Mouse (Mus musculus) MEL (cell line): ENCODE data around the gene Ildr2. TPM values are rescaled to one million over a fixed set of nuclear protein-coding genes. Genes with fewer than 3 reads are reported as not detected.

ENCODE experiments used
- DNase-seq: peaks from one replicate; pipeline ENCODE4 v3.0.0; 2011; ENCODE audit warnings: low read depth, low spot score
- H3K27ac ChIP-seq: 2 replicates; pipeline ENCODE4 v1.5.1; 2012; ENCODE audit warnings: low read depth, mild to moderate bottlenecking, control low read depth, low read length, moderate library complexity; ENCODE audit not compliant: control insufficient read depth
- H3K27me3 ChIP-seq, 2 experiments: fragments of 150-350 bp in 1 of 2; sonication (generic) in 1 of 2; 2 replicates each; pipeline ENCODE4 v1.6.1; 2012; ENCODE audit warnings: low read length in 2 of 2, mild to moderate bottlenecking in 2 of 2, improper control_type of control experiment in 1 of 2, moderate library complexity in 1 of 2; ENCODE audit not compliant: insufficient read depth in 2 of 2, control insufficient read depth in 1 of 2
- H3K36me3 ChIP-seq, 2 experiments: 2 replicates each; pipeline ENCODE4 v1.6.1; 2012 to 2014; ENCODE audit warnings: low read length in 2 of 2, improper control_type of control experiment in 1 of 2, inconsistent platforms in 1 of 2, mild to moderate bottlenecking in 1 of 2; ENCODE audit not compliant: insufficient read depth in 2 of 2, control insufficient read depth in 1 of 2
- H3K4me1 ChIP-seq, 2 experiments: fragments of 150-350 bp in 1 of 2; sonication (generic) in 1 of 2; 2 replicates each; pipeline ENCODE4 v1.6.1; 2012; ENCODE audit warnings: low read length in 2 of 2, improper control_type of control experiment in 1 of 2, mild to moderate bottlenecking in 1 of 2; ENCODE audit not compliant: insufficient read depth in 2 of 2, control insufficient read depth in 1 of 2
- H3K4me3 ChIP-seq, 2 experiments: fragments of 150-350 bp in 1 of 2; sonication (generic) in 1 of 2; 2 replicates each; pipeline ENCODE4 v1.5.1; 2012; ENCODE audit warnings: low read depth in 2 of 2, low read length in 2 of 2, mild to moderate bottlenecking in 2 of 2, moderate library complexity in 2 of 2, control low read depth in 1 of 2, improper control_type of control experiment in 1 of 2; ENCODE audit not compliant: control insufficient read depth in 1 of 2, insufficient read depth in 1 of 2
- H3K79me2 ChIP-seq: 2 replicates; pipeline ENCODE4 v1.6.1; 2012; ENCODE audit warnings: mild to moderate bottlenecking, low read length, moderate library complexity; ENCODE audit not compliant: control insufficient read depth, poor library complexity, insufficient read depth
- H3K9ac ChIP-seq: 2 replicates; pipeline ENCODE4 v1.6.1; 2012; ENCODE audit warnings: low read depth, mild to moderate bottlenecking, control low read depth, low read length, moderate library complexity; ENCODE audit not compliant: control insufficient read depth, poor library complexity, severe bottlenecking
- H3K9me3 ChIP-seq: fragments of 150-350 bp; sonication (generic); replicated peaks from 2 replicates; pipeline ENCODE4 v1.6.1; 2012; ENCODE audit warnings: mild to moderate bottlenecking, low read length, improper control_type of control experiment, moderate library complexity; ENCODE audit not compliant: insufficient read depth
- BHLHE40 ChIP-seq: IDR thresholded peaks from 2 replicates; pipeline ENCODE4 v1.6.1; 2012; ENCODE audit warnings: low read depth, mild to moderate bottlenecking, inconsistent platforms, low read length, improper control_type of control experiment, borderline replicate concordance
- ETS1 ChIP-seq: IDR thresholded peaks from 2 replicates; pipeline ENCODE4 v1.6.1; 2012; ENCODE audit warnings: low read depth, mild to moderate bottlenecking, inconsistent platforms, low read length, improper control_type of control experiment, moderate library complexity
- HCFC1 ChIP-seq: IDR thresholded peaks from 2 replicates; pipeline ENCODE4 v1.6.1; 2012; ENCODE audit warnings: low read depth, mild to moderate bottlenecking, inconsistent platforms, low read length, improper control_type of control experiment, moderate library complexity
- MAFK ChIP-seq: IDR thresholded peaks from 2 replicates; pipeline ENCODE4 v1.6.1; 2011; ENCODE audit warnings: low read depth, mild to moderate bottlenecking, low read length, improper control_type of control experiment, borderline replicate concordance
- MAX ChIP-seq: IDR thresholded peaks from 2 replicates; pipeline ENCODE4 v1.6.1; 2011; ENCODE audit warnings: low read length, improper control_type of control experiment
- MYC ChIP-seq: IDR thresholded peaks from 2 replicates; pipeline ENCODE4 v1.6.1; 2011; ENCODE audit warnings: low read depth, mild to moderate bottlenecking, low read length, improper control_type of control experiment, moderate library complexity
- NRF1 ChIP-seq: IDR thresholded peaks from 2 replicates; pipeline ENCODE4 v1.6.1; 2014; ENCODE audit warnings: low read depth, mild to moderate bottlenecking, inconsistent platforms, low read length, improper control_type of control experiment, moderate library complexity; ENCODE audit not compliant: poor library complexity, insufficient read depth, severe bottlenecking
- POLR2AphosphoS5 ChIP-seq: IDR thresholded peaks from 2 replicates; pipeline ENCODE4 v1.6.1; 2012; ENCODE audit warnings: low read depth, borderline replicate concordance, mild to moderate bottlenecking, inconsistent platforms, low read length, moderate library complexity, mixed read lengths
- RAD21 ChIP-seq: IDR thresholded peaks from 2 replicates; pipeline ENCODE4 v1.6.1; 2011; ENCODE audit warnings: mild to moderate bottlenecking, low read depth, low read length, improper control_type of control experiment
- TAL1 ChIP-seq: IDR thresholded peaks from 2 replicates; pipeline ENCODE4 v1.6.1; 2012; ENCODE audit warnings: mild to moderate bottlenecking, inconsistent platforms, low read length, moderate library complexity, mixed read lengths
- TBP ChIP-seq: IDR thresholded peaks from 2 replicates; pipeline ENCODE4 v1.8.0; 2011; ENCODE audit warnings: low read depth, low read length, improper control_type of control experiment
- USF1 ChIP-seq: IDR thresholded peaks from 2 replicates; pipeline ENCODE4 v1.6.1; 2014; ENCODE audit warnings: low read depth, mild to moderate bottlenecking, inconsistent platforms, low read length, improper control_type of control experiment, moderate library complexity
- USF2 ChIP-seq, 2 experiments: IDR thresholded peaks; 2 replicates each; pipeline ENCODE4 v1.6.1; 2011 to 2012; ENCODE audit warnings: improper control_type of control experiment in 2 of 2, low read length in 2 of 2, borderline replicate concordance in 1 of 2, inconsistent platforms in 1 of 2, low read depth in 1 of 2, mild to moderate bottlenecking in 1 of 2; ENCODE audit not compliant: insufficient read depth in 1 of 2
- ZC3H11A ChIP-seq: IDR thresholded peaks from 2 replicates; pipeline ENCODE4 v1.6.1; 2012; ENCODE audit warnings: low read depth, mild to moderate bottlenecking, inconsistent platforms, low read length, improper control_type of control experiment
- ZMIZ1 ChIP-seq: IDR thresholded peaks from 2 replicates; pipeline ENCODE4 v1.6.1; 2012; ENCODE audit warnings: low read depth, mild to moderate bottlenecking, inconsistent platforms, low read length, improper control_type of control experiment, moderate library complexity
- ZNF384 ChIP-seq: IDR thresholded peaks from 2 replicates; pipeline ENCODE4 v1.6.1; 2012; ENCODE audit warnings: low read depth, mild to moderate bottlenecking, inconsistent platforms, low read length, improper control_type of control experiment
- polyA plus RNA-seq, 2 experiments: library from polyadenylated mRNA; stranded (reverse) in 1 of 2; unstranded in 1 of 2; fragments of >175 nt in 1 of 2; fragments of >200 nt in 1 of 2; gene quantifications; 2 replicates each; pipeline versions ENCODE4 v1.2.1 to v1.2.4; 2012; ENCODE audit warnings: low replicate concordance in 2 of 2, low read depth in 1 of 2; ENCODE audit not compliant: insufficient read length in 2 of 2, insufficient read depth in 1 of 2, missing spikeins in 1 of 2
- total RNA-seq: library from RNA; depleted of rRNA; stranded (reverse); fragments of 300-350 nt; gene quantifications from 2 replicates; pipeline ENCODE4 v1.2.3, GENCODE M21; 2012

Ildr2 gene
- total and polyA plus RNA-seq, 3 experiments: not detected

- no peak for DNase-seq
- H3K4me1 ChIP-seq: no peaks in the 10 kb centered on the region
- H3K9ac ChIP-seq: no peak overlapping the region
- H3K9me3 ChIP-seq: no peaks in the 10 kb centered on the region
- no peaks in the 10 kb centered on the region for H3K27me3 ChIP-seq
- no peaks in the 10 kb centered on the region for H3K36me3 ChIP-seq
- no peak overlapping the region for H3K27ac ChIP-seq
- no peaks in the 10 kb centered on the region for H3K79me2 ChIP-seq
- H3K4me3 ChIP-seq: no peak overlapping the region
- TF ChIP-seq HCFC1: no peak
- TF ChIP-seq TAL1: no peak
- TF ChIP-seq RAD21: no peak
- no peak for TF ChIP-seq BHLHE40
- no peak for TF ChIP-seq NRF1
- TF ChIP-seq ETS1: no peak
- TF ChIP-seq ZNF384: no peak
- TF ChIP-seq ZC3H11A: no peak
- no peak for TF ChIP-seq USF2 (IDR thresholded peaks at IDR 0.05; ENCODE audit: borderline replicate concordance in 1 of 2, insufficient read depth in 1 of 2, low read depth in 1 of 2, low read length in 2 of 2)
- no peak for TF ChIP-seq USF1
- no peak for TF ChIP-seq ZMIZ1
- TF ChIP-seq MAFK: no peak
- no peak for TF ChIP-seq MAX
- TF ChIP-seq TBP: no peak
Observed at GRCm38 (mm10) chr1:166259526-166259925, 5.6 kb downstream of the Ildr2 start.

DNA sequence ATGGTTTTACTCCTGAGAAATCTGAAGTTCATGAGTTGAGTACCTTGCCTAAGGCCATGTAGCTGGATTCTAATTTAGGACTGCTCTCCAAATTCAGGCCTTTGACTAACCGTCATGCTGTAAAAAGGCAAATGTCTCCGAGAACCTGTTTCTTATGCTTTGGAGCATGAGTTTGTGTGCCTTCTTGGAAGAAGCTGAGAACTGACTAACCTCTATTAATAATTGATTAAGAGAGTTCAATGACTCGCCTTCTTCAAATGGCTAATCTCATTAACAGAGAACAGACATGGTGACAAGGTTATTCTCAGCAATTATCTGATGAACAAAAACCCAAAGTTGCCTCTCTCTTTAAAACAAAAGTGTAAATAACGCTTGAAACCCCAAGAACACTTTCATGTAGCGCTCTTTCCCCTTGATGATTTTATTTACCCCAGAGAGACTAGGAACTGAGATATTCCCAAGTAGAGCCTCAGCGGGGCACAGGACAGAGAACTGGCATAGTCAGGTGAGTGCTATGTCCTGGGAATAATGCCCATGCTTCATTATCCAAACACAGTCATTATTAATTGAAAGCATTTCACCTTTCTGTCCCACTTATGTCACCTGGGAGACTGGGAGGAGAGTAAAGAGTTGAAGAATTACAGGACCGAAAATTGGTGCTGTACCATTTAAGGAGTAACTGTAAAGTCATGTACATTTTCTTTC, 12.2 kb downstream of the Ildr2 start:
- Histone ChIP-seq H3K9ac (no peak overlapping the region), H3K4me1 (no peaks in the 10 kb centered on the region), H3K79me2 (no peaks in the 10 kb centered on the region), H3K27me3 (no peaks in the 10 kb centered on the region), H3K9me3 (no peaks in the 10 kb centered on the region), H3K27ac (no peak overlapping the region), H3K4me3 (no peak overlapping the region), H3K36me3 (no peaks in the 10 kb centered on the region)
- no peak for TF ChIP-seq MYC
- no peak for TF ChIP-seq NRF1
- no peak for TF ChIP-seq POLR2AphosphoS5
- no peak for DNase-seq
